Mouse (Mus musculus) forebrain, embryonic 11.5 days (tissue): ENCODE data around the gene Cdkal1. TPM values are rescaled to one million over a fixed set of nuclear protein-coding genes. Genes with fewer than 3 reads are reported as not detected.

Experiments used
- ATAC-seq: fragments of 200-750 bp; cut with Nextera tagmentation; replicated peaks from 2 replicates; pipeline ENCODE4 v1.8.0; 2017; ENCODE audit warnings: moderate TSS enrichment; ENCODE audit not compliant: low FRiP score
- DNase-seq: peaks from one replicate; pipeline ENCODE4 v3.0.0-alpha.2; 2017; ENCODE audit warnings: low spot score
- H3K27ac ChIP-seq: fragments of 300-500 bp; sonication (generic); 2 replicates; pipeline ENCODE4 v1.5.1; 2014; ENCODE audit warnings: low read depth, low read length
- H3K27me3 ChIP-seq: fragments of 300-500 bp; sonication (generic); 2 replicates; pipeline ENCODE4 v1.6.1; 2014; ENCODE audit warnings: mild to moderate bottlenecking, low read length, mixed read lengths; ENCODE audit not compliant: control insufficient read depth, insufficient read depth
- H3K36me3 ChIP-seq: fragments of 300-500 bp; sonication (generic); 2 replicates; pipeline ENCODE4 v1.6.1; 2014; ENCODE audit warnings: mild to moderate bottlenecking, low read length, moderate library complexity, mixed read lengths; ENCODE audit not compliant: control insufficient read depth, insufficient read depth
- H3K4me1 ChIP-seq: fragments of 300-500 bp; sonication (generic); replicated peaks from 2 replicates; pipeline ENCODE4 v1.6.1; 2014; ENCODE audit warnings: low read length, mixed read lengths; ENCODE audit not compliant: control insufficient read depth, insufficient read depth
- H3K4me2 ChIP-seq: fragments of 300-500 bp; sonication (generic); 2 replicates; pipeline ENCODE4 v1.6.1; 2014; ENCODE audit warnings: low read depth, mild to moderate bottlenecking, low read length, moderate library complexity, mixed read lengths; ENCODE audit not compliant: severe bottlenecking
- H3K4me3 ChIP-seq: fragments of 300-500 bp; sonication (generic); 2 replicates; pipeline ENCODE4 v1.5.1; 2014; ENCODE audit warnings: low read depth, low read length
- H3K9ac ChIP-seq: fragments of 300-500 bp; sonication (generic); 2 replicates; pipeline ENCODE4 v1.6.1; 2014; ENCODE audit warnings: low read length
- H3K9me3 ChIP-seq: fragments of 300-500 bp; sonication (generic); 2 replicates; pipeline ENCODE4 v1.6.1; 2016; ENCODE audit warnings: low read length, mixed read lengths; ENCODE audit not compliant: control insufficient read depth
- WGBS: fragments of 180-500 bp; shearing (Covaris S2); extraction: QIAGEN DNeasy Blood & Tissue Kit; methylation state at CpG from one replicate; pipeline ENCODE4 v1.1.7; 2014; 5-methylcytosine and 5-hydroxymethylcytosine counted together
- polyA plus RNA-seq: library from polyadenylated mRNA; unstranded; fragments of >200 nt; fragmentation: Nextera tagmentation; extraction: Ambion mirVana; gene quantifications from 2 replicates; pipeline ENCODE4 v1.2.1, GENCODE M21; 2014

Cdkal1 gene
- polyA plus RNA-seq, 1 experiment from 2014 or later = 38.9 TPM

GRCm38 (mm10) chr13:29752061-29752460 is 103.4 kb downstream of the Cdkal1 start:
- Histone ChIP-seq H3K4me2 (no peak overlapping the region), H3K4me1 (peaks cover 2% of the 10 kb centered on the region; the same call in 1 of the 2 replicates), H3K9ac (no peak overlapping the region), H3K9me3 (no peaks in the 10 kb centered on the region), H3K27ac (no peak overlapping the region), H3K36me3 (no peaks in the 10 kb centered on the region), H3K4me3 (no peak overlapping the region), H3K27me3 (no peaks in the 10 kb centered on the region)
- no peak for DNase-seq
- ATAC-seq = no peak
- 87% methylated on average over 6 of the region's 6 CpGs for WGBS

GRCm38 (mm10) chr13:29751201-29751600 is 104.3 kb downstream of the Cdkal1 start:
- no peak overlapping the region for H3K27ac ChIP-seq
- no peaks in the 10 kb centered on the region for H3K36me3 ChIP-seq
- no peak overlapping the region for H3K4me3 ChIP-seq
- no peak overlapping the region for H3K4me2 ChIP-seq
- H3K4me1 ChIP-seq = 0 out of 2 replicates have a peak, but pooled peaks cover 2% of the 10 kb centered on the region
- H3K9me3 ChIP-seq = no peaks in the 10 kb centered on the region
- no peak for DNase-seq
- ATAC-seq = no peak
- no peak overlapping the region for H3K9ac ChIP-seq
- 93% methylated on average over 5 of the region's 5 CpGs for WGBS
- no peaks in the 10 kb centered on the region for H3K27me3 ChIP-seq

GRCm38 (mm10) chr13:29747347-29747647 is 108.2 kb downstream of the Cdkal1 start:
- no peaks in the 10 kb centered on the region; the same call in 1 of the 2 replicates for H3K4me1 ChIP-seq
- DNase-seq (no peak), ATAC-seq (no peak)
- no peak overlapping the region for H3K4me3 ChIP-seq
- no peaks in the 10 kb centered on the region for H3K9me3 ChIP-seq
- WGBS = 91% methylated on average over 3 of the region's 3 CpGs
- no peak overlapping the region for H3K4me2 ChIP-seq
- H3K27ac ChIP-seq = no peak overlapping the region
- no peaks in the 10 kb centered on the region for H3K27me3 ChIP-seq
- H3K9ac ChIP-seq = no peak overlapping the region
- H3K36me3 ChIP-seq = no peaks in the 10 kb centered on the region

GRCm38 (mm10) chr13:29746501-29747346 is 108.8 kb downstream of the Cdkal1 start:
- H3K27ac ChIP-seq = 0 out of 2 replicates have a peak overlapping the region, but pooled peaks have one; percentile 31
- DNase-seq = no peak
- no peaks in the 10 kb centered on the region for H3K36me3 ChIP-seq
- 74% methylated on average over 9 of the region's 9 CpGs for WGBS
- no peak; the same call in 1 of the 2 replicates for ATAC-seq
- no peak overlapping the region for H3K4me3 ChIP-seq
- H3K4me2 ChIP-seq = no peak overlapping the region
- H3K9ac ChIP-seq = no peak overlapping the region
- no peaks in the 10 kb centered on the region for H3K9me3 ChIP-seq
- no peaks in the 10 kb centered on the region; the same call in 1 of the 2 replicates for H3K4me1 ChIP-seq
- H3K27me3 ChIP-seq = no peaks in the 10 kb centered on the region

GRCm38 (mm10) chr13:29745073-29745472 is 110.4 kb downstream of the Cdkal1 start:
- Histone ChIP-seq H3K36me3 (no peaks in the 10 kb centered on the region), H3K9ac (no peak overlapping the region), H3K27me3 (no peaks in the 10 kb centered on the region), H3K4me1 (no peaks in the 10 kb centered on the region; the same call in 1 of the 2 replicates), H3K4me2 (no peak overlapping the region), H3K9me3 (no peaks in the 10 kb centered on the region), H3K4me3 (no peak overlapping the region), H3K27ac (no peak overlapping the region)
- DNase-seq (no peak), ATAC-seq (no peak)
- WGBS = 89% methylated on average over 2 of the region's 2 CpGs

GRCm38 (mm10) chr13:29744188-29744587 is 111.3 kb downstream of the Cdkal1 start:
- 91% methylated on average over 3 of the region's 3 CpGs for WGBS
- H3K27ac ChIP-seq = no peak overlapping the region
- no peak overlapping the region for H3K9ac ChIP-seq
- H3K4me1 ChIP-seq = no peaks in the 10 kb centered on the region; the same call in 1 of the 2 replicates
- no peaks in the 10 kb centered on the region for H3K27me3 ChIP-seq
- H3K36me3 ChIP-seq = no peaks in the 10 kb centered on the region
- no peaks in the 10 kb centered on the region for H3K9me3 ChIP-seq
- no peak for DNase-seq
- no peak overlapping the region for H3K4me3 ChIP-seq
- H3K4me2 ChIP-seq = no peak overlapping the region
- ATAC-seq = no peak

- ATAC-seq (no peak), DNase-seq (no peak)
- Histone ChIP-seq H3K27me3 (no peaks in the 10 kb centered on the region), H3K4me3 (no peak overlapping the region), H3K27ac (no peak overlapping the region), H3K9me3 (no peaks in the 10 kb centered on the region), H3K4me1 (no peaks in the 10 kb centered on the region; the same call in 1 of the 2 replicates), H3K9ac (no peak overlapping the region), H3K4me2 (no peak overlapping the region), H3K36me3 (no peaks in the 10 kb centered on the region)
- WGBS = 86% methylated on average over 4 of the region's 4 CpGs
Measured at GRCm38 (mm10) chr13:29743761-29744160, 111.7 kb downstream of the Cdkal1 start.

GRCm38 (mm10) chr13:29737675-29738461 is 117.6 kb downstream of the Cdkal1 start:
- Histone ChIP-seq H3K9me3 (no peaks in the 10 kb centered on the region), H3K27ac (no peak overlapping the region), H3K4me3 (no peak overlapping the region), H3K9ac (no peak overlapping the region), H3K4me2 (no peak overlapping the region), H3K36me3 (no peaks in the 10 kb centered on the region), H3K27me3 (no peaks in the 10 kb centered on the region), H3K4me1 (no peaks in the 10 kb centered on the region)
- ATAC-seq (no peak), DNase-seq (no peak)
- WGBS = 88% methylated on average over 5 of the region's 5 CpGs
